Mouse (Mus musculus) granulocyte monocyte progenitor cell, adult 5-6 weeks (primary cell): Measurements from ENCODE around the gene Cpsf3. TPM values are rescaled to one million over a fixed set of nuclear protein-coding genes. Genes with fewer than 3 reads are reported as not detected.
A peak's percentile ranks its signal among the peaks of the same experiment; 100 is the strongest.

Source experiments
- ATAC-seq: replicated peaks from 2 replicates; pipeline ENCODE4 v1.8.0; 2016; ENCODE audit warnings: mild to moderate bottlenecking, moderate TSS enrichment, inconsistent platforms; ENCODE audit not compliant: poor library complexity, severe bottlenecking
- total RNA-seq, 2 experiments: library from RNA; stranded (forward) in 1 of 2; stranded (reverse) in 1 of 2; fragments of 200-712, 200-1000 nt in 1 of 2; fragments of >200 nt in 1 of 2; fragmentation: Nextera tagmentation in 1 of 2; gene quantifications; 2 replicates each; pipeline ENCODE4 v1.2.3; 2014 to 2017

The Cpsf3 gene
- total RNA-seq, 2 experiments from 2014 or later, result 103 to 125 TPM

- ATAC-seq, result no peak
Measured at GRCm38 (mm10) chr12:21330961-21331576, 45.9 kb downstream of the Cpsf3 start.

- no peak for ATAC-seq
Measured at GRCm38 (mm10) chr12:21331711-21332110, 46.5 kb downstream of the Cpsf3 start.

- no peak for ATAC-seq
Measured at GRCm38 (mm10) chr12:21333021-21333420, 47.8 kb downstream of the Cpsf3 start.

GRCm38 (mm10) chr12:21333766-21334165, 48.6 kb downstream of the Cpsf3 start:
- ATAC-seq, result no peak

- peak; percentile 99 for ATAC-seq
Measured at GRCm38 (mm10) chr12:21335869-21336268, 50.7 kb downstream of the Cpsf3 start.

DNA sequence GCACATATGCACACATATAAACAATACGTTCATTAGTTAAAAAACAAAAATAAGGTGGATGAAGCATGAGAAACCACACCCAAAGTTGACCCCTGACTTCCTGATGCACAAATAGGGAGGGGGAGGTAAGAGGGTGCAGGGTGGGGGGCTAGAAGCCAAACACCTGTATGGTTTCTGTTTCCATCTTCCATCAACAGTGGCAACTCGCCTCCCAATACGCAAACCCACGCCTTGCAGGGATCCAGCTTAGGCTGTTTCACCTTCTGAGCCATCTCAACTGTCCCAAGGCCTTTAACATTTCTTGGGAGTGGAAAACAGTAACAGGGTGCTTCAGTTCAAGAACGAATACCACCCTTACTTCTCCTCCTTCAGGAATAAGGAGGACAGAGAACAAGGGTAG, 52.0 kb downstream of the Cpsf3 start:
- ATAC-seq, result no peak

DNA sequence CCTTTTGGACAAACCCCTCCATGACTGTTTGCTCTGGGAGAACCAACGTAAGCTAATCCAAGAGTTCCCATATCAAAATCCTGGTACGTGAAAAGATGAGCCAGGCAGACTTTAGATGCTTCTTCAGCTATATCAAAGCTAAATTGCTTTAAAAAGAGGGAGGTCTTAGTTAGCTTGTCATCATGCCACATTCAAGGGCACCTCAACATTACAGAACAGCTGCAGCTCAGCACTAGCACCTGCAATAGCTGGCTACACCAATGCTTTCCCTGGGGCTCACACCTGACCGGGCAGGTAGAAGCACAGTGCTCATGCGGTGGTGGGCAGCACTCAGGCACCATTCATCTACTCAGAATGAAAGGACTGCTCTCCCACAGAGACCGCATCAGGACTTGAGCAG, 55.5 kb downstream of the Cpsf3 start:
- no peak for ATAC-seq

- ATAC-seq, result no peak
Measured at GRCm38 (mm10) chr12:21346972-21347371, 61.8 kb downstream of the Cpsf3 start.

GRCm38 (mm10) chr12:21350113-21350876, 65.1 kb downstream of the Cpsf3 start:
- no peak for ATAC-seq

- ATAC-seq, result no peak
Measured at GRCm38 (mm10) chr12:21353681-21354080, 68.5 kb downstream of the Cpsf3 start.

- ATAC-seq, result no peak
Measured at GRCm38 (mm10) chr12:21362686-21363085, 77.5 kb downstream of the Cpsf3 start.

DNA sequence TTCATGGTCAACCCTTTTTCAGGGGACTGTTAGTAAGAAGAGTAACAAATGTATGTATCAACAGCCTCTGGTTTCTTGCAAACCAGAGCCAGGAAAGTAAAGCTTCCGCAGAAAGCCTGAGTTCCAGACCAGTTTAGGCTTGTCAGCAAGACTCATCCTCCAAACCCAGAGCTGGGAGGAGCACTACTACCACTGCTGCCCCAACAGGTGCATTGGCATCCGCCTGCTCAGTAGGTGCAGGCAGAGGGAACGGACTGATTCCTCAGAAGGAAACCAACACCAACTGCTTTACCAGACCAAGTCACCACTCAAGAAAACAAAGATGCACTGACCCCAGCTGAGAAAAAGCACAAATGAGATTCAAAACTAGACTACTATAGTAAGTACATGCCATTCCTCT, 78.0 kb downstream of the Cpsf3 start:
- no peak for ATAC-seq

Other genes with a start within 250 kb of the Cpsf3 start
- gene Itgb1bp1, start 893 bp downstream of the Cpsf3 start, total RNA-seq (2014; fragmentation: Nextera tagmentation), result 32.0 and 33.8 TPM in 2 replicates
- gene Itgb1bp1, start 893 bp downstream of the Cpsf3 start, total RNA-seq (2017), result 32.7 and 40.8 TPM in 2 replicates
- gene Iah1, start 31.0 kb downstream of the Cpsf3 start, total RNA-seq (2014; fragmentation: Nextera tagmentation), result 39.0 and 46.8 TPM in 2 replicates
- gene Iah1, start 31.0 kb downstream of the Cpsf3 start, total RNA-seq (2017), result 27.1 and 34.6 TPM in 2 replicates
- gene Adam17, start 88.2 kb downstream of the Cpsf3 start, total RNA-seq (2014; fragmentation: Nextera tagmentation), result 40.7 and 44.9 TPM in 2 replicates
- gene Adam17, start 88.2 kb downstream of the Cpsf3 start, total RNA-seq (2017), result 52.1 and 54.9 TPM in 2 replicates
- 218 and 229 TPM in 2 replicates for gene Ywhaq, start 132.2 kb downstream of the Cpsf3 start, total RNA-seq (2014; fragmentation: Nextera tagmentation)
- 198 and 212 TPM in 2 replicates for gene Ywhaq, start 132.2 kb downstream of the Cpsf3 start, total RNA-seq (2017)